Mouse (Mus musculus): ENCODE data around the gene Asxl2.
"Not testable (repeated sequence)": the region's sequence is repeated elsewhere in the genome, so short reads cannot be mapped to it uniquely, and the experiment has no call there.

Asxl2 gene

DNA sequence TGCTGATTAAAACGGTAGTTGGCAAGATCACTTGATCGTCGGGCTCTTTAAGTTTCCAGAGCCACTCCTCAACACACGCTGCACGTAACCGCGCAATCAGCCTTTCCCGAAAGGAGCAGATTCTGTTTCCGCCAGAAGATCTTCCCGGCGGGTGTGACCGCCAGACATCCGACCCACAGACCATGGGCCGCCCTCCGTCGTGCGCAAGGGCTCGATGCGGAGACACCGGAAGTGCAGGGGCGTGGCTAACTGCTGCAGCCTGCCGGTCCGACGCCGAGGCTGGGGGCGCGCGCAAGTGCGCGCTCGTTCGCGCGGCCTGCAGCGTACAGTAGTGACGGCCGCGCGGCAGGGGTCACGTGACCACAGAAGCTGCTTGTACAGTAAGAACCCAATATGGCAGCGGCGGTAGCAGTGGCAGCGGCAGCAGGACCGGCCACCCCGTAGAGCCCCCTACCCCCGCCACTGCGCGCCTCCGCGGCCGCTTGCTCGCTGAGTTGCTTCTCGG is at the start of gene Asxl2:
Gene Asxl2, plus strand, starts transcription at position 328 of the 505 bp plus-strand sequence.
- peak; percentile 99 to 100 for DNase-seq

DNA sequence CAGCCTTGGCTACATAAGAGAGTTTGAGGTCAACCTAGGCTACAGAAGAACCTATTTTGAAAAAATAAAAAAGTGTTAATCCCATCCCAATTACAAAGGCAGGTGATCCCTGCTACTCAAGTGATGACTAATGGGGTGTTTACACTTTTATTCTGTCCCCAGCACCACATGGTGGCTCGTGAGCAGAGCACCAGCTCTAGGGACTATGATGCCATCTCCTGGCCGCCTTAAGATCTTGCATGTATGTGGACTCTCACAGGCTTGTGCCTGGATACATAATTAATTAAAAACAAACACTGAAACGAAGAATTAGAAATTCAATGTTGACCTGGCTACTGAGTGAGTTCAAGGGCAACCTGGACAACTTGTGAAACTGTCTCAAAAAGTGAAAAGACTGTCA is 49.5 kb upstream of the Asxl2 start:
- no peak for DNase-seq

DNA sequence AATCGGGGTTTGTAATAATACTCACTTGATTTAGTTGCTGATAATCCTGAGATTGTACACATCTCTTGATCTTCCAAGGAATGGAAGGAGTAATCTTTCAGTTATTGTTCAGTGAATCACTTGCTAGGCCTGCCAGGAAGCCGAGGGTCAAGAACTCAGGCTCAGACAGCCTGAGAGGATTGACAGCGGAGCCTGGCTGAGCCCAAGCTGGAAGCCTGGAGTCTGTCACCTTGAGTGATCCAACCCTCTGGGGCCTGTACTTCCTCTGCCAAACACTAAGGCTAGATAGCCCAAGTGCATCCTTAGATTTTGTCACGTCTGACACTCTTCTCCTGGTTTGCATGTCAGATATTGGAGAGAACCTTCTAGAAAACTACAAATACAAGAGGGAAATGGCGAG is 48.9 kb upstream of the Asxl2 start:
- DNase-seq: no peak

DNA sequence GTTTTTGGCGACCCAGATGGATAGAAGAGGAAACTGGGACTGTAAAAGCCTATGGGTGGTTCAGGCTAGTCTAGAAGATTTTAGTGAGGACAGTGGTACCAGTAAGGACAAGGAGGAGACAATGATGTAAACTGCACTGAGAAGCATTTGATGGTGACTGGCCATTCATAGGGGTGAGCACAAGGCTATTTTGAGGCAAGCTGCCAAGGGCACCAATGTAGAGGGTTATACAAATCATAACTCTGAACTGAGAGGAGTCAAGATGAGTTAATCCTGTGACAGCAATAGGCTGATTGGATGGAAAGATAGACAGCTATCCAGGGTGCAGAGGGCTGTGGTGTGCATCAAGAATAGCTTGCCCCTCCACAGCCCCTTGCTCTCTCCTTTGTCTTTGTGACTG is 41.8 kb upstream of the Asxl2 start:
- DNase-seq: no peak

DNA sequence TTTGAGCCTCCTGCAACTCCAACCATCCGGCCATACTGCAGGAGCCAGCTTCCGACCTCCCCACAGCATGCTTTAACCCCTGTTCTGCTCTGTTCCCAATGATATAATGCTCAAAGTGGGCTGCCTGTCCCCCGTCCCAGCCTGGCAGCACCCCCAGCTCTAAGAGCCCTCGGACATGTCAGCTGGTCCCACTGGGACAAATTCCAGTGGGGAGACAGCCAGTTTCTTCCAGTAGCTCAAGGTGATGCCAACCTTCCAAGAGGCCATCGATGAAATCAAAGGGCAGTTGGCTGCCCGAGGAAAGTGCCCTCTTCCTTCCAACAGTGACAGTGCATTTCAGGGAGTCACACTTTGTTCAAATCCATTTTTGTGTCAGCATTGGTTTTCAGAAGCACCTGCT is 41.4 kb upstream of the Asxl2 start:
- DNase-seq: peak; percentile 37 to 45

DNA sequence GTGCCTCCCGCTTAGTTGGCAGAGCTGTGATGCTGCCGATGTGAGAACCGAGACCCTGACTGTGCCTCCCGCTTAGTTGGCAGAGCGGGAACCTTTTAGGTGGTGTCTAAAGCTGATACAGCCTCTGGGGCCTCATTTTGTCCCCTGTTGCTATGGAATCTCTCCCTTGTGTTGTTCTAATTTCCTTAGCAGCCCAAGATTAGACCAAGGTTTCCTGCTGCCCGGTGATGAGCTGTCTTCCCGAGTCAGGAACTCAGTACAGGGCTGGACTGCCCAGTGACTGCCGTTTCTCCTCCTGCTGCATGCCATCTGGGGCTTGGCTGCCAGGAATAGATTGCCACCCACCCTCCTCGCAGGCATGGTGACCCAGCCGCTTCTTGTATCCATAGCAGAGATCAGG is 40.7 kb upstream of the Asxl2 start:
- peak; percentile 51 to 59 for DNase-seq

DNA sequence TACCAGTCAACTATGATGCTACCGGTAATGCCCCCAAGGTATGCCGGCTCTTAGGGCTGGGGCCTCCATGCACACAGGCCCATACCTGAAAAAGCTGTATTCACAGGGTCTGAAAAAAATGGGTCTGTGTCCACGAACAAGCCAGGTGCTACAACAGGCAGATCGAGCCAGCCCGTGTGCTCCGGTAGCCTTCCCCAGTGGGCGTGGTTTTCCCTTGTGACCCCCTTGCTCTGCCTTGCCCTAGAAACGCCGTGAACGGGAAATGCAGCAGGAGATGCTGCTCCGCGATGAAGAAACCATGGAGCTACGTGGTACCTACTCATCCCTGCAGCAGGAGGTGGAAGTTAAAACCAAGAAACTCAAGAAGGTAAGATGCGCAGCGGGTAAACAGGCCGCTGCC is 38.8 kb upstream of the Asxl2 start:
- DNase-seq: no peak

DNA sequence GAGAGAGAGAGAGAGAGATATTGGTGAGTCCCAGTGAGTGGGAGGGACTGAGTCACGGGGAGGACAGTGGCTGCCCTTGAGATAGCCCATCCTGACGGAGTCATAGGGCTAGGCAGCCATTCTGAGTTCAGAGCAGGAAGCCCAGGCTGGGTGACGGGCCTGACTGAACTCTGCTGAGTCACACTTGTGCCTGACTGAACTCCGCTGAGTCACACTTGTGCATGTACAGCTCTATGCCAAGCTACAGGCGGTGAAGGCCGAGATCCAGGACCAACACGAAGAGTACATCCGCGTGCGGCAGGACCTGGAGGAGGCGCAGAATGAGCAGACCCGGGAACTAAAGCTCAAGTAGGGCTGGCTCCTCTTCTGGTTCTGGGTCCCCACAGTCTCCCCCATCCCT is 37.3 kb upstream of the Asxl2 start:
- no peak for DNase-seq

DNA sequence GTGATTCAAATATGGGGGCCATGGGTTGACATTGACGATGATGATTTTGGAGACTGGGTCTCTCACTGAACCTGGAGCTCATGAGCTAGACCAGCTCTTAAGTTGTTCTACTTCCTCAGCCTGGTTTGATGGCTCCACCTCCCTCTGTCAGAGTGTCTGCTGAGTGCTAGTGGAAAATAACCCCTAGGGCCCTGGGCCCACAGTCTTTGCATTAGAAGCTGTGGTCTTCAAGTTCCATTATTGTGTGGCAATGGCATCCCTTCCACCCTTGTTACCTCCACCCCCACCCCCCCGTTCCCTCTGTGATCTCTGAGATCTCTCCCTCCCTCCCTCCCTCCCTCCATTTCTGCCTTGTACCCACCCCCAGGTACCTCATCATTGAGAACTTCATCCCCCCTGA is 36.6 kb upstream of the Asxl2 start:
- no peak for DNase-seq

DNA sequence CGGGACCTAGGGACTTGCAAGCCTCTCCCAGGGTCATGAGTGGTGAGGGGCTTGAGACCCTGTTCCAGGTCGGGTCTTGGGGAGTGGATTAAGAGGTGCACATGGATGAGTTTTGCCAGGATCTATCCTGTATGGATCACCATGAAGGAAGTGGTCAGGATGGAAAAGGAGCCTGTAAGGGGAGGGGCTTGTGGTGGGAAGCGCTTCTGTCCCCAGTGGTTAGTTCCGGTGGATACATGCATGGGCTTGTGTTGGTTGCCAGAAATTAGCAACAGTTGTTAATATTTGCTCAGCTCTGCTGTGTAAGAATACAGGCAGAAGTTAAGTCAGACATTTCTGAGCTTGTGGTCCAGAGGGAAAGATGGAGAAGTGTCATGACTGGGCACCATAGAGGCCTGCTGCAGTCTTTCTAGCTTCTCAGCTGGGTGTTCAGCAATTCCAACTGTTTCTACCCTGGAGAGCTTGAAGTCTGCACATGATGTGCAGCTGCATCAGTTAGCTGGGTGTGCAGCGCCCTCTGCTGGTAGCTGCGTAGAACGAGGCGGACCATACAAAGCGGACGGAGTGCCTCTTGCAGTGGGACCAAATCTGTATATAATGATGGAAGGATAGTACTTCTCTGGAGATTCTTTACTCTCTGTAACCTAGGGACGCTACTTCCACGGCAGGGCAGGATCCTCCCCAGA is 35.9 kb upstream of the Asxl2 start:
- peak; percentile 90 to 91 for DNase-seq

DNA sequence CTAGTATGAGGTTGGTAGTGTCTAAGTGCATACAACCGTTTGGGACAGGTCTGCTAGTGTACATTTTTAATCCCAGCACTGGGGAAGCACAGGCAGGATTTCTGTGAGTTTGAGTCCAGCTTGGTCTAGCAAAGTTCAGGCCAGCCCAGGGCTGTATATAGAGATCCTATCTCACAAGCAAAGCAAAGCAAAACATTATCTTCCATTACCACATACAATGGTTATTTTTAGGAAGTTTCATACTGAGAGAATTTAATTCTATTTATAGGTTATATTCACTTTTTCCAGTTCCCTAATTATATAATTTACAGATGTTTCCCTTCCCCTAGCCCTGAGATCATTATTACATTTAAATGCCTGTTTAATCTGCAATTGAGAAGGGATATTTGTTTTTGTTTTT is 35.4 kb upstream of the Asxl2 start:
- DNase-seq: no peak

DNA sequence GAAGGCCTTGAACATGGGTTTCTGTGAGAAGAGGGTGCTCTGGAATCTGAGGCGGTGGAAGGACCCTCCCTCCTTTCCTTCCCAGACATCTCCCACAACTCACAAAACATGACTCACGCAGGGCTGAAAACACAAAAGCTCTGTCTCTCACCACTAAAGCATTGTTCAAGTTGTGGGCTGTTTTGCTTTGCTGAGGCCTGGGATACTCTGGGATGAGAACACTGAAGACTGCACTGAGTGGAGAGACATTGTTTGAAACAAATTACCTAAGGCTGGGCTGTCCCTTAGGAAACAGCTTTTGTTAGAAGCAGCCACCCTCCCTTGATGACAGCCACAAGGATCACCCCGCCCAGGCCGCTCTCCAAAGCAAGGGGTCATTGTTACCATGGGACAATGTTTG is 33.5 kb upstream of the Asxl2 start:
- DNase-seq: no peak

DNA sequence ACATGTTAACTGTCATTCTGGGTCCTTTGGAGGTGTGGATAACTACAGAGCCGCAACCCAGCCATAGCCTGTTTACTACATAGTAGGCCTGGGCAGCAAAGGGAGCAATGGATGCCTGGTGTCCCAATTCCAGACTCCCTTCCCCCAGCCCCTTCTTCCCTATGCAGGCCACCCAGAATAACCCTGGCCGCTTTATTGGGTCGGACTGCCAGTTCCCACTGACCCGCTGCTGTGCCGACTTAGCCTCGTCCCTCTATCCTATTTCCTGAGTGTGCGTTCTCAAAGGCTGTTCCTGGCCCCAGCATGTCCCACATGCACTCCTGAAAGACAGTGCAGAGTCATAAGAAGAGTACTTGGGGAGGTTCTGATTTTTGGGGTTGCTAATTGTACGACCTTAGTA is 29.7 kb upstream of the Asxl2 start:
- DNase-seq: no peak

DNA sequence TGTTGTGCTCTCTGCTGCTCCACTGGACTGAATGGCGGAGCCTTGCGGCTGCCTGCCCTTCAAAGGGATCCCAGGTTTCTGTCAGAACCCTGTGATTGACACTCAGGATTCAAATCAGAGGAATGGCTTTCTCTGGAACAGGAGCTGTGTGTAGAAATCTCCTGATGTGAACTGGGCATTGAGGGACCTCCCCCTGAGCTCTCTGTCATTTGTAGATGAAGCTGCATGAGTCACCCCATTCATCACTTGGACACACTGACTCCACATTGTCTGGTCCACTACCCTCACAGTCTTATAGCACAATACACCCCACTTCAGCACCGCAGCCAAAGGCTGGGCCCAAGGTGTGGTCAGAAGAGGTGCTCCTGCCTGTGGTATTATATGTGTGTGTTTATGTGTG is 21.0 kb upstream of the Asxl2 start:
- not testable (repeated sequence) for DNase-seq

DNA sequence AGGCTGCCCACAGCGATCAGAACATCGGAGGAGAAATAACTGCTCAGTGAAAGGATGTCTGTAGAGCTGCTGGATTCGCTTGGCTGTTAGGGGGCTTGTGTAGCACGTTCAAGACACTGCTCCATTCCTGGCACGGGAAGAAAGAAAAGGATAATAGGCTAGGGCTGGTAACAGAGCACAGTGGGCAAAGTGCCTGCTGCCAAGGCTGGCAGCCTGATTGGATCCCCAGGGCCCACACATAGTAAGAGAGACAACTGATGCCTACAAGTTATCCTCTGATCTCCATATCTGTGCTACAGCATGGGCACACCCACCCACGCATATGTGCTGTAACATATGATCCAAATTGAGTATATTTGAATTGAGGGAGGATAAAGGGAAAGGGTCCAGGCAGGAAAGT is 20.1 kb upstream of the Asxl2 start:
- DNase-seq: peak; percentile 34 to 49

DNA sequence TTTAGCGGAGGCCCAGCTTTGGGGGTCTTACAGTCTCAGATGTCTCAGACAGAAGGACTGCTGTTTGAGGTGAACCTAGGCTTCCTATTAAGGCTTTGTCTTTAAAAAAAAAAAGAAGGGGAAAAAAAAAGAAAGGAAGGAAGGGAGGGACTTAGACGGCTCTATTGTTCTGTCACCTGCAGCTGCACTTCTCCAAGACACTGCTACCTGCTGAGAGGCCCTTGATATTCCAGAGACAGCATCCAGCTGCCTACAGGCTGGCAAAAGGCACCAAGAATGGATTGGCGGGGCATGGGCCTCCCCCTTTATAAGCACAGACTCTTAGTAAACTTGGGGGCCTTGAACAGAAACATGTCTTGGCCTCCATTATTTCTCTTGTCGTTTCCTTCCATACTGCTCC is 11.7 kb upstream of the Asxl2 start:
- DNase-seq: no peak

DNA sequence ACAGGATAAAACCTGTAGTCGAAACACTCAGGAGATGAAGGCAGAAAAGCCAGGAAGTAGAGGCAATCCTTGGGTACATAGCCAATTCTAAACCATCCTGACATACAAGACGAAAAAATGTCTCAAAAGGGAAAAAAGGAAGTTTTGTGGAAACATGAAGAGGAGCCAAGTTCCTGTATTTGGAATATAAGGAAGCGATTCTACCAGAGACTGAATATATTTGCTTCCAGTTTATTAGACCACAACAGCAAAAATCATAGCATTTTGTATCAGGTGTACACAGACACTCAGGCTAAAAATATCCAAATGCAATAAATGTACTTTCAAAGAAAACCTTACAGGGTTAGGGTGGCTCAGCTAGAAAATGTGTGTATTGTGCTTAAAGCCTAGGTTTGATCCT is 7.9 kb upstream of the Asxl2 start:
- DNase-seq: no peak

DNA sequence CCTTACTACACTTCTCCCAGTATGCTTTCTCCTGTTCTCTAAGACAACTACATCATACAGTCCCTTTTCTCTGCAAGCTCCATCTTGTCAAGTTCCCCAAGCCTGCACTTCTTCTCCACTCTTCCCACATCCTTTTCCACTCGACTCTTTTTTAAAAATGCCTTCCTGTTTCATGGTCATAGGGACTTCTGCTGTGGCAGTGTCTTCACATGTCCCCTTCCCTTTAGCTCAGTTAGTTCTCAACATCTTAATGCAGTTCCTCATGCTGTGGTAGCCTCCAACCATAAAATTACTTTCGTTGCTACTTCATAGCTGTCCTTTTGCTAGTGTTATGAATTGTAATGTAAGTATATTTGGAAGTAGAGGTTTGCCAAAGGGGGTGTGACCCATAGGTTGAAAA is 6.1 kb upstream of the Asxl2 start:
- no peak for DNase-seq

DNA sequence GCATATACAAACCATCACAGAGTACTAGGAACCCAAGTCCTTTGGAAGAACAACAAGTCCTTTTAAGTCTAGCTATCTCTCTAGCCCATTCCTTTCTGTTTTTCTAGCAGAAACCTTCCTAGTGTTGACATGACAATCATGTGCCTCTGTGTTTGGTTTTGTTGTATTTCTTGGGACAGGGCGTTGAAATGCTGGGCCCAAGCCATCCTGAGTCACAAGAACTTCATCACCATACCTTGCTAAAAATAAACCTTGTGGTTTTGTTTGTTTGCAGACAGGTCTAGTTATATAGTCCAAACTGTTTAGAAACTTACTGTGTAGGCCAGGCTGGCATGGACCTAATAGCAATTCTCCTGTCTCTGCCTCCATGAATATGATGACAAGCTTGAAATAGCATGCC is 3.9 kb upstream of the Asxl2 start:
- no peak for DNase-seq

DNA sequence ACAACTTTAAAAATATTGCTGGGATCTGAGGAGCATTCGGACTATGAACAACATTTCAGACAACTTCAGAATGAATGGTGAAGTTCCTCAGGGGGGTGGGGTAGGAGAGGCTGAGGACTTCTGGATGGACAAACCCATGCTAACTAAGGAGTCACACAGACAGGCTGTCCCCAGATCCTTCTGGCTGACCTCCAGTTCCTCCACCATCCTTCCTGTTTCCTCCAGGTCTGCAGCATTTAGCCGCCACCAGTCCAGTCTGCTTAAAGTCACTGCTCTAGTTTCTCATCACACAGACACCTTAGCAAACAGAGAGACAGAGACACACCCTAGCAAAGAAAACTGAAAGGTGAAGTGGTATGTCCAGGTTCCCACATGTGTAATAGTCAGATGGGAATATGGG is 2.5 kb upstream of the Asxl2 start:
- DNase-seq: peak; percentile 24 to 33

DNA sequence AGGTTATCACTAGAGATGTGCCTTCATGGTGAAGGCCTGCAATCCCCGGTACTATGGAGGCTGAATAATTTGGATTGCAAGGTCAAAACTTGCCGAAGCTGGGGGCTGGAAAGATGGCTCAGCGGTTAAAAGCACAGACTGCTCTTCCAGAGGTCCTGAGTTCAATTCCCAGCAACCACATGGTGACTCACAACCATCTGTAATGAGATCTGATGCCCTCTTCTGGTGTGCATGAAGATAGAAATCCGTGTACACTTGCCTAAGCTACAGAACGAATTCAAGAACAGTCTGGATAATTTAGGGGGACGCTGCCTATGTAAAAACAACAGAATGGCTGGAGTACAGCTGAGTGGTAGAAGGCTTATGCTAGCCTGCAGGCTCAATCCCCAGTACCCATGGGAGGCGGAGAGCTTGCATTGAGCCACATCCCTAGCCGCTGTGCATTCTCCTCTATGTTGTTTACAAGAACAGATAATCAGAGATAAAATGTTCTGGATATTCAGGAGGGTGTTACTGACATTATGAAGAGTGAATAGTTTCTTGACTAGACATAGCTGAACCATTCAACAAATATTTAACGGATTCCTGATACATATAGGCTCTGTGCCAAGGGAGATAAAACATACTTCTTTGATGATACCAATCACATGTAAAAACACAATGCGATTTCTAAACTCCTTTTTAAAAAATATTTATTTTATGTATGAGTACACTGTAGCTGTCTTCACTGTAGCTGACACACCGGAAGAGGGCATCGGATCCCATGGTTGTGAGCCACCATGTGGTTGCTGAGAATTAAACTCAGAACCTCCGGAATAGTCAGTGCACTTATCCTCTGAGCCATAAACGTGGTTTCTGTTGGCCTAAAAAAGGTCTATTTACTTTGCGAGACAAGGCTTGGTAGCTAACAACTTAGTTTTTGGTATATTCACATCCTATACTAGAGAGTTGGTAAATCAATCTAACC is 999 bp upstream of the Asxl2 start:
- peak; percentile 62 for DNase-seq

DNA sequence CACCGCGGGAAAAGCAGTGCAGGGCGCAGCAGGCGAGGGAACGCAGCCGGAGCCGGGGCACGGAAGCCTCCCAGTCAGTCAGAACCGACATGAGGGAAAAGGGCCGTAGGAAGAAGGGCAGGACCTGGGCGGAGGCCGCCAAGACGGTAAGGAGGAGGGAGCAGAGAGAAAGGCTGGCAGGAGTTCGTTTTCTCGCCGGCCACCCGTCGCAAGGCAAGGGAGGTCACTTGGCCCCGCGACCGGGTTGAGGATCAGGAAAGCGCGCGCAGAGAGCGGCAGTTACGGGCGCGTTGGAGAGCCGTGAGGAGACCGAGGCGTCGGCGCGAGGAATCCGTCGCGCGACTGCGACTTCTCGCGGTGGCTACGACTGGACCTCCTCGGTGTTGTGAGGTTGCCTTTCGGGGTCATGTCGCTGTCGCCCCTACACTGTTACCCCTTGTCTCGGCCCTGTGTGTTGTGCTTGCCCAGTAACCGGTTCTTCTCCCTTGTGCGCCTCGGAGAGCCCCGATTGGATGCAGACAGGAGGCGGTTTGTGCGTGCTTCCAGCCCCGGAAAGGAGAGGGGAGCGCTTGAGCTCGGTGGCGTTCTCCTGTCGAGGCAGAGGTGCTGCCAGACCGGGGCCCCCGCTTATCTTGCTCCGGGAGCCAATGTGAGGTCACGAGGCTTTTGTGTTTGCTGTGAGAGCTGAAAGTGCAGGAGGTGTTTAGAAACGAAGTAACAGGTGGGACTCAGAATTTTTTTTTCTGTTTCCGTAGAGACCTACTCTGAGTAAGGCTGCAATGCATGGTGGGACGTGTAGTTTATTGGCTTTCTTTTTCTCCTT is 621 bp downstream of the Asxl2 start:
- peak; percentile 74 to 78 for DNase-seq

Measured in cerebellum, postnatal 10 days (tissue).